Mouse (Mus musculus) stomach, postnatal 0 days (tissue): Measurements from ENCODE around the gene Olfr518. TPM values are rescaled to one million over a fixed set of nuclear protein-coding genes. Genes with fewer than 3 reads are reported as not detected.

Experiments
- ATAC-seq: fragments of 200-750 bp; cut with Nextera tagmentation; 2 replicates; pipeline ENCODE4 v1.8.0; 2017; ENCODE audit not compliant: low FRiP score, low TSS enrichment
- DNase-seq: peaks from one replicate; pipeline ENCODE4 v3.0.0-alpha.2; 2016; ENCODE audit warnings: low spot score
- H3K27ac ChIP-seq: fragments of 300-500 bp; sonication (generic); replicated peaks from 2 replicates; pipeline ENCODE4 v1.5.1; 2014; ENCODE audit warnings: mild to moderate bottlenecking, control low read depth
- H3K27me3 ChIP-seq: fragments of 300-500 bp; sonication (generic); 2 replicates; pipeline ENCODE4 v1.6.1; 2014; ENCODE audit warnings: low read length; ENCODE audit not compliant: control insufficient read depth, insufficient read depth
- H3K36me3 ChIP-seq: fragments of 300-500 bp; sonication (generic); 2 replicates; pipeline ENCODE4 v1.6.1; 2014; ENCODE audit warnings: low read length, mixed read lengths; ENCODE audit not compliant: control insufficient read depth, insufficient read depth
- H3K4me1 ChIP-seq: fragments of 300-500 bp; sonication (generic); replicated peaks from 2 replicates; pipeline ENCODE4 v1.6.1; 2014; ENCODE audit warnings: antibody characterized with exemption; ENCODE audit not compliant: control insufficient read depth, insufficient read depth
- H3K4me2 ChIP-seq: fragments of 300-500 bp; sonication (generic); replicated peaks from 2 replicates; pipeline ENCODE4 v1.6.1; 2014; ENCODE audit warnings: low read depth, mild to moderate bottlenecking, control low read depth, moderate library complexity
- H3K4me3 ChIP-seq: fragments of 300-500 bp; sonication (generic); 2 replicates; pipeline ENCODE4 v1.5.1; 2014; ENCODE audit warnings: low read depth, low read length, control low read depth
- H3K9ac ChIP-seq: fragments of 300-500 bp; sonication (generic); 2 replicates; pipeline ENCODE4 v1.6.1; 2014; ENCODE audit warnings: mild to moderate bottlenecking, low read length, control low read depth, mixed read lengths
- H3K9me3 ChIP-seq: fragments of 300-500 bp; sonication (generic); 2 replicates; pipeline ENCODE4 v1.6.1; 2016; ENCODE audit warnings: low read length; ENCODE audit not compliant: control insufficient read depth
- CTCF ChIP-seq: IDR thresholded peaks from 2 replicates; pipeline ENCODE4 v1.5.1; 2016; ENCODE audit warnings: antibody characterized with exemption, low read depth, mild to moderate bottlenecking, moderate library complexity
- EP300 ChIP-seq: optimal IDR thresholded peaks from 2 replicates; pipeline ENCODE3; 2016; ENCODE audit warnings: antibody characterized with exemption
- WGBS: fragments of 180-500 bp; shearing (Covaris S2); extraction: QIAGEN DNeasy Blood & Tissue Kit; methylation state at CpG from one replicate; pipeline ENCODE4 v1.1.7; 2014; 5-methylcytosine and 5-hydroxymethylcytosine counted together
- polyA plus RNA-seq: library from polyadenylated mRNA; unstranded; fragments of >200 nt; fragmentation: Nextera tagmentation; extraction: Ambion mirVana; gene quantifications from 2 replicates; pipeline ENCODE4 v1.2.1, GENCODE M21; 2015

Olfr518 gene
- polyA plus RNA-seq, 1 experiment from 2014 or later, result not detected

GRCm38 (mm10) chr7:108903969-108904368, 19.2 kb upstream of the Olfr518 start:
- ATAC-seq (no peak), DNase-seq (no peak)
- Histone ChIP-seq H3K9me3 (no peaks in the 10 kb centered on the region), H3K4me1 (no peaks in the 10 kb centered on the region), H3K9ac (no peak overlapping the region), H3K4me3 (no peak overlapping the region), H3K27ac (no peak overlapping the region), H3K4me2 (no peak overlapping the region), H3K27me3 (no peaks in the 10 kb centered on the region), H3K36me3 (no peaks in the 10 kb centered on the region)
- no peak for TF ChIP-seq EP300
- no peak for TF ChIP-seq CTCF
- 79% methylated on average over 2 of the region's 2 CpGs for WGBS

- Histone ChIP-seq H3K9me3 (no peaks in the 10 kb centered on the region), H3K27me3 (no peaks in the 10 kb centered on the region), H3K36me3 (no peaks in the 10 kb centered on the region), H3K4me2 (no peak within 1 kb of the TSS), H3K4me1 (no peaks in the 10 kb centered on the region), H3K27ac (no peak within 1 kb of the TSS), H3K4me3 (no peak within 1 kb of the TSS), H3K9ac (no peak within 1 kb of the TSS)
- DNase-seq, result no peak
- WGBS, result 86% methylated on average over 5 of the region's 5 CpGs
- no peak for TF ChIP-seq CTCF
- no peak for TF ChIP-seq EP300
- no peak for ATAC-seq
Observed at GRCm38 (mm10) chr7:108894320-108894719, 9.5 kb upstream of the Olfr518 start, which contains the start of gene Olfr519. Gene Olfr519, minus strand, starts transcription at chr7:108894420.

GRCm38 (mm10) chr7:108872279-108872678, 12.5 kb downstream of the Olfr518 start, which contains the start of gene Olfr517:
Gene Olfr517, minus strand, starts transcription at chr7:108872379.
- TF ChIP-seq CTCF (no peak), EP300 (no peak)
- H3K36me3 ChIP-seq, result no peaks in the 10 kb centered on the region
- H3K4me2 ChIP-seq, result no peak within 1 kb of the TSS
- H3K4me3 ChIP-seq, result no peak within 1 kb of the TSS
- whole genome bisulfite sequencing, result 65% methylated on average over 2 of the region's 2 CpGs
- H3K9me3 ChIP-seq, result no peaks in the 10 kb centered on the region
- no peak for ATAC-seq
- no peak within 1 kb of the TSS for H3K27ac ChIP-seq
- no peaks in the 10 kb centered on the region for H3K27me3 ChIP-seq
- no peaks in the 10 kb centered on the region for H3K4me1 ChIP-seq
- H3K9ac ChIP-seq, result no peak within 1 kb of the TSS
- no peak for DNase-seq

- H3K9ac ChIP-seq, result no peak within 1 kb of the TSS
- WGBS, result 82% methylated on average over 2 of the region's 2 CpGs
Observed at GRCm38 (mm10) chr7:108850429-108850828, 34.4 kb downstream of the Olfr518 start, which contains the start of gene Olfr516. Gene Olfr516, minus strand, starts transcription at chr7:108850529.

More at GRCm38 (mm10) chr7:108850429-108850828, 34.4 kb downstream of the Olfr518 start, which contains the start of gene Olfr516:
- Histone ChIP-seq H3K36me3 (no peaks in the 10 kb centered on the region), H3K27ac (no peak within 1 kb of the TSS), H3K4me1 (no peaks in the 10 kb centered on the region), H3K9me3 (no peaks in the 10 kb centered on the region), H3K4me2 (no peak within 1 kb of the TSS), H3K4me3 (no peak within 1 kb of the TSS), H3K27me3 (no peaks in the 10 kb centered on the region)
- TF ChIP-seq CTCF (no peak), EP300 (no peak)
- DNase-seq, result no peak
- no peak for ATAC-seq

Other genes starting within 250 kb of the Olfr518 start
- gene Olfr509, start 233.1 kb downstream of the Olfr518 start, polyA plus RNA-seq, result not detected in 2 replicates
- gene Olfr510, start 218.6 kb downstream of the Olfr518 start, polyA plus RNA-seq, result not detected in 2 replicates
- not detected in 2 replicates for gene Olfr512, start 171.7 kb downstream of the Olfr518 start, polyA plus RNA-seq
- gene Olfr513, start 134.0 kb downstream of the Olfr518 start, polyA plus RNA-seq, result not detected in 2 replicates
- not detected in 2 replicates for gene Olfr514, start 59.0 kb downstream of the Olfr518 start, polyA plus RNA-seq
- not detected in 2 replicates for gene Olfr516, start 34.5 kb downstream of the Olfr518 start, polyA plus RNA-seq
- not detected in 2 replicates for gene Olfr517, start 12.6 kb downstream of the Olfr518 start, polyA plus RNA-seq
- gene Olfr519, start 9.4 kb upstream of the Olfr518 start, polyA plus RNA-seq, result not detected in 2 replicates
- 12.2 and 12.6 TPM in 2 replicates for gene Nlrp10, start 45.2 kb upstream of the Olfr518 start, polyA plus RNA-seq
- gene Eif3f, start 49.4 kb upstream of the Olfr518 start, polyA plus RNA-seq, result 70.1 and 75.8 TPM in 2 replicates
- 0.75 and 0.90 TPM in 2 replicates for gene Tub, start 65.3 kb upstream of the Olfr518 start, polyA plus RNA-seq
- 0.93 and 1.1 TPM in 2 replicates for gene Ric3, start 198.3 kb upstream of the Olfr518 start, polyA plus RNA-seq